Mouse (Mus musculus): ENCODE results near the gene Carmil3. TPM values are rescaled to one million over a fixed set of nuclear protein-coding genes. Genes with fewer than 3 reads are reported as not detected.

Gene Carmil3
- polyA plus RNA-seq, 2 experiments = 0.32 to 2.6 TPM

GRCm38 (mm10) chr14:55486836-55487235, 3.6 kb upstream of the Carmil3 start:
- H3K4me1 ChIP-seq (replicated peaks; ENCODE audit: control insufficient read depth in 2 of 2, insufficient read depth in 2 of 2, low read length in 1 of 2) = peaks cover 5 to 10% of the 10 kb centered on the region in 2 experiments
- no peak overlapping the region for H3K4me3 ChIP-seq (ENCODE audit: insufficient read depth in 1 of 2, low read depth in 2 of 2, low read length in 2 of 2)
- ATAC-seq (ENCODE audit: insufficient read depth) (no peak), DNase-seq (ENCODE audit: low read depth in 3 of 3, low spot score in 3 of 3) (no peak)
- no peak overlapping the region for H3K27ac ChIP-seq
- 72% methylated on average over 8 of the region's 8 CpGs for WGBS (ENCODE audit: insufficient replicate concordance)
- H3K4me2 ChIP-seq (ENCODE audit: low read depth) = no peak overlapping the region
- TF ChIP-seq EP300 (IDR thresholded peaks at IDR 0.05; ENCODE audit: low read depth) (no peak), CTCF (IDR thresholded peaks at IDR 0.05; ENCODE audit: low read depth) (no peak)
- no peaks in the 10 kb centered on the region for H3K9me3 ChIP-seq (ENCODE audit: control insufficient read depth, low read length)
- no peaks in the 10 kb centered on the region; the same call in 1 of the 2 replicates for H3K27me3 ChIP-seq (ENCODE audit: control insufficient read depth, insufficient read depth, low read length)
- H3K9ac ChIP-seq (replicated peaks) = no peak overlapping the region
- peaks cover 4% of the 10 kb centered on the region; the same call in 1 of the 2 replicates for H3K36me3 ChIP-seq (replicated peaks; ENCODE audit: control insufficient read depth, insufficient read depth, low read depth)

DNA sequence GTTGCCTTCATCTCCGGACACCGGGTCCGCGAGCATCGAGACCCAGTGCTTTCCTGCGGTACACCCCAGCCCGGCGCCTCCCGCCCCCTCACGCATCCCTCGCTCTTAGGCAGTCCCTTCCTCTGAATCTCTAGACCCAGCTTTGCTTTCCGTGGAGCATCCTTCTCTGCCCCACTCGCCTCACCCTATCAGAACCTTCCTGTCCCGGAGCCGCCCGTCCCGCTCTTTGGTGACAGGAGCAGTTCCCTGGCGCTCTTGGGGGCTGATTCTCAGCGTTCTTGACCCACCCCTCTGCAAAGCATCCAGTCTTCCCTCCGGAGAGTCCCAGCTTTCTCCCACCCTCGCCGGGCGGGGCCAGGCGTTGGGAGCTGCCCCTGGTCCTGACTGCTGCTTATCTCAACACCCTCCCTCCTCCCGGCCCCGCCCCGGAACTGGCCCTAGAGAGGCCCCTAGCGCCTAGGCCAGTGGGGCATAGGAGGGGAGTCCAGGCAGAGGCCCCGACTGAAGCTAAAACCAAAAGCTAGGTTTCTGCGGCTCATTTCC, 911 bp downstream of the Carmil3 start:
- H3K27me3 ChIP-seq (ENCODE audit: control insufficient read depth, insufficient read depth, low read length) = no peaks in the 10 kb centered on the region; the same call in 1 of the 2 replicates
- DNase-seq (ENCODE audit: low read depth in 3 of 3, low spot score in 3 of 3) (peak; percentile 68 to 74 (median 72)), ATAC-seq (ENCODE audit: insufficient read depth) (peak; percentile 92)
- H3K9ac ChIP-seq (replicated peaks) = peak overlapping the region; percentile 57
- H3K4me1 ChIP-seq (replicated peaks; ENCODE audit: control insufficient read depth in 2 of 2, insufficient read depth in 2 of 2, low read length in 1 of 2) = peaks cover 6 to 12% of the 10 kb centered on the region in 2 experiments; a peak in 3 of 4 replicates
- TF ChIP-seq EP300 (IDR thresholded peaks at IDR 0.05; ENCODE audit: low read depth) (no peak), CTCF (IDR thresholded peaks at IDR 0.05; ENCODE audit: low read depth) (0 out of 2 replicates have a peak, but pooled peaks have one; percentile 19)
- peak overlapping the region; percentile 65 to 73 for H3K4me3 ChIP-seq (ENCODE audit: insufficient read depth in 1 of 2, low read depth in 2 of 2, low read length in 2 of 2)
- H3K9me3 ChIP-seq (ENCODE audit: control insufficient read depth, low read length) = no peaks in the 10 kb centered on the region
- H3K4me2 ChIP-seq (ENCODE audit: low read depth) = peak overlapping the region; percentile 99
- whole genome bisulfite sequencing (ENCODE audit: insufficient replicate concordance) = under 1% methylated on average over 30 of the region's 30 CpGs
- H3K36me3 ChIP-seq (replicated peaks; ENCODE audit: control insufficient read depth, insufficient read depth, low read depth) = peaks cover under 1% of the 10 kb centered on the region; the same call in 1 of the 2 replicates
- no peak overlapping the region for H3K27ac ChIP-seq

DNA sequence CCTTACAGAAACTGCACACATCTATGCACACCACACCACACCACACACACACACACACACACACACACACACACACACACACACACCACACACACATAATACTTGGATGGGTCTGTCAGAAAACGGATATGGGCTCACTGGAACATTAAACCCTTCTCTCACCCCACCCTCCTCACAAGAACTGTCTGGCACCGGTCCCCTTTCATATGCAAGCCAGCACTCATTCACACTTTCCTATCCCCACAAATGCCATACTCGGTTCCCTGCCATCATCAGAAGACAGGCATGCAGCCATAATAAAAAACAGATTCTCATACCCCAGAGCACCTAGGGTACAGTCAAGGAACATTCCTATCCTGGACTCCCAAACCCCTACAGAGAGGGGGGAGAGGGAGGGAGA, 1.7 kb downstream of the Carmil3 start:
- WGBS (ENCODE audit: insufficient replicate concordance) = 31% methylated on average over 3 of the region's 3 CpGs

GRCm38 (mm10) chr14:55495509-55496240, 5.2 kb downstream of the Carmil3 start:
- Histone ChIP-seq H3K9me3 (ENCODE audit: control insufficient read depth, low read length) (no peaks in the 10 kb centered on the region), H3K9ac (replicated peaks) (no peak overlapping the region), H3K4me3 (ENCODE audit: insufficient read depth in 1 of 2, low read depth in 2 of 2, low read length in 2 of 2) (no peak overlapping the region), H3K27me3 (ENCODE audit: control insufficient read depth, insufficient read depth, low read length) (no peaks in the 10 kb centered on the region), H3K4me2 (ENCODE audit: low read depth) (no peak overlapping the region), H3K27ac (no peak overlapping the region), H3K36me3 (replicated peaks; ENCODE audit: control insufficient read depth, insufficient read depth, low read depth) (no peaks in the 10 kb centered on the region), H3K4me1 (replicated peaks; ENCODE audit: control insufficient read depth in 2 of 2, insufficient read depth in 2 of 2, low read length in 1 of 2) (peaks cover 6 to 10% of the 10 kb centered on the region in 2 experiments; a peak in 3 of 4 replicates)
- ATAC-seq (ENCODE audit: insufficient read depth) = no peak
- TF ChIP-seq EP300 (IDR thresholded peaks at IDR 0.05; ENCODE audit: low read depth) (no peak), CTCF (IDR thresholded peaks at IDR 0.05; ENCODE audit: low read depth) (no peak)
- no peak for DNase-seq (ENCODE audit: low read depth in 3 of 3, low spot score in 3 of 3)
- WGBS (ENCODE audit: insufficient replicate concordance) = 64% methylated on average over 20 of the region's 20 CpGs

More for the DNA sequence above, 1.7 kb downstream of the Carmil3 start:
- peaks cover 6 to 12% of the 10 kb centered on the region in 2 experiments; a peak in 3 of 4 replicates for H3K4me1 ChIP-seq (replicated peaks; ENCODE audit: control insufficient read depth in 2 of 2, insufficient read depth in 2 of 2, low read length in 1 of 2)
- DNase-seq (ENCODE audit: low read depth in 3 of 3, low spot score in 3 of 3) (no peak), ATAC-seq (ENCODE audit: insufficient read depth) (no peak)
- no peaks in the 10 kb centered on the region for H3K9me3 ChIP-seq (ENCODE audit: control insufficient read depth, low read length)
- no peaks in the 10 kb centered on the region; the same call in 1 of the 2 replicates for H3K27me3 ChIP-seq (ENCODE audit: control insufficient read depth, insufficient read depth, low read length)
- H3K36me3 ChIP-seq (replicated peaks; ENCODE audit: control insufficient read depth, insufficient read depth, low read depth) = no peaks in the 10 kb centered on the region
- no peak for TF ChIP-seq EP300 (IDR thresholded peaks at IDR 0.05; ENCODE audit: low read depth)
- TF ChIP-seq CTCF (IDR thresholded peaks at IDR 0.05; ENCODE audit: low read depth) = no peak
- peak overlapping the region in 1 of 2 experiments; percentile 65; a peak in 1 of 4 replicates for H3K4me3 ChIP-seq (ENCODE audit: insufficient read depth in 1 of 2, low read depth in 2 of 2, low read length in 2 of 2)
- H3K27ac ChIP-seq = no peak overlapping the region
- no peak overlapping the region for H3K9ac ChIP-seq (replicated peaks)
- H3K4me2 ChIP-seq (ENCODE audit: low read depth) = peak overlapping the region; percentile 99
